Mouse (Mus musculus) neutrophil, adult 59 days (primary cell): ENCODE measurements around the gene Neu4. TPM values are rescaled to one million over a fixed set of nuclear protein-coding genes. Genes with fewer than 3 reads are reported as not detected.

Experiments used
- total RNA-seq, 2 experiments: library from RNA; stranded (reverse); gene quantifications; 1 replicate in 1 of 2; 2 replicates in 1 of 2; pipeline ENCODE4 v1.2.4; 2023

The Neu4 gene
- total RNA-seq = not detected

GRCm38 (mm10) chr1:94020151-94020550 lies at the start of gene Neu4:
Gene Neu4 (plus strand): TSS chr1:94020451.

GRCm38 (mm10) chr1:93990209-93990608 lies 30.0 kb upstream of the Neu4 start, which contains the start of gene Gal3st2c:
Gene Gal3st2c (plus strand): TSS chr1:93990509.

DNA sequence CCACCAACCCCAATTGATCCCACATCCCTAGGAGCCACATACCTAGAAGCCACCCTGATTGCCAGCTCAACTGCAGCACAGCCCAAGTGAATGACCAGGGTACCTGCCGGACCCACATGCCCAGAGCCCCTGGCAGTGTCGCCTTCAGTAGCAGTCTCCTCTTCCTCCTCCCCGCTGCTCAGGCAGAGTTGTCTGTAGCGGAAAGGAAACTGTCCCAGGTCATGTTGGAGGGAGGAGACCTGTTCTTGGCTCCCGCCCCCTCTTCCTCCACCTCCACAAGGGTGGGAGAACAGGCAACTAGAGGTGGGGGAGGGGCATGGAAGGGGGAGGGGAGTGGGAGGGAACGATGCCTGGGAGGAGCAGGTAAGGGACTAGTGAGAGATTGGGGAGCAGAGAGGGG lies 32.1 kb downstream of the Neu4 start, which contains the start of gene Pdcd1:
Gene Pdcd1, minus strand, starts transcription at position 181 of the 400 bp plus-strand sequence.

Other genes starting within 250 kb of the Neu4 start
- gene Dtymk, start 218.5 kb upstream of the Neu4 start, total RNA-seq = 10 to 100 TPM; 40.2 to 49.4 TPM
- 10 to 100 TPM; 30.5 to 30.8 TPM for gene Ing5, start 216.5 kb upstream of the Neu4 start, total RNA-seq
- gene D2hgdh, start 195.5 kb upstream of the Neu4 start, total RNA-seq = 10 to 100 TPM; 18.8 to 19.8 TPM
- gene Gal3st2, start 159.1 kb upstream of the Neu4 start, total RNA-seq = not detected
- gene Gal3st2b, start 102.1 kb upstream of the Neu4 start, total RNA-seq = under 1 TPM in 1 of 2 experiments, not detected in 1; 0.64 TPM
- gene Gal3st2c, start 29.9 kb upstream of the Neu4 start, total RNA-seq = under 1 TPM in 1 of 2 experiments, not detected in 1; 0.09 TPM
- not detected for gene Pdcd1, start 32.1 kb downstream of the Neu4 start, total RNA-seq